Mouse (Mus musculus): ENCODE measurements around the gene Cct6b. TPM values are rescaled to one million over a fixed set of nuclear protein-coding genes. Genes with fewer than 3 reads are reported as not detected.

The Cct6b gene
- polyA plus RNA-seq, 1 experiment from 2014 or later: 0.46 TPM

DNA sequence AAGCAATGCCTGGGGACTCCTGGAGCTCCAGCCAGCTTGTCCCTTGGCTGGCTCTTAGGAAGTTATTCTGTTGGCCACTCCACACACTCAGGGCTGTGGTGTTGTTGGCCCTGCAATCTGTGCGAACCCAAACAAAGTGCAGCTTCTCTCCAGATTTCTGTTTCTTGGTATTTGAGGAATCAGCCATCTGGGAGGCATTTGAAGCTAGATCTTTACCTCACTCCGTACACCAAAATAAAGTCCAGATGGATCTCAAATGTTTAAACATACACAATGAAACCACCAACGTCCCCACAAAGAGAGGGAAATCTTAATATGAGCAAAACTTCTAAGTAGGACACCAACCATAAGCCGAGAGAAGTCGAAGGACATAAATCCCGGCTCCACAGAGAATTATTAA is 71.5 kb downstream of the Cct6b start:
- no peak overlapping the region for H3K4me3 ChIP-seq (replicated peaks; ENCODE audit: low read depth, low read length)
- DNase-seq (ENCODE audit: low spot score) (no peak), ATAC-seq (replicated peaks; ENCODE audit: low FRiP score, low read depth) (no peak)
- TF ChIP-seq CTCF (IDR thresholded peaks at IDR 0.05; ENCODE audit: low read depth): no peak
- H3K27ac ChIP-seq: no peak overlapping the region
- H3K9me3 ChIP-seq (replicated peaks; ENCODE audit: low read length): no peaks in the 10 kb centered on the region
- H3K4me1 ChIP-seq (replicated peaks; ENCODE audit: insufficient read depth, low read length): 0 out of 2 replicates have a peak, but pooled peaks cover 3% of the 10 kb centered on the region
- 85% methylated on average over 6 of the region's 6 CpGs for WGBS
- no peak overlapping the region for H3K9ac ChIP-seq (ENCODE audit: low read depth, low read length)
- H3K36me3 ChIP-seq (ENCODE audit: insufficient read depth, low read length): no peaks in the 10 kb centered on the region
- H3K4me2 ChIP-seq (ENCODE audit: low read length): no peak overlapping the region
- no peaks in the 10 kb centered on the region for H3K27me3 ChIP-seq (ENCODE audit: insufficient read depth, low read length)

DNA sequence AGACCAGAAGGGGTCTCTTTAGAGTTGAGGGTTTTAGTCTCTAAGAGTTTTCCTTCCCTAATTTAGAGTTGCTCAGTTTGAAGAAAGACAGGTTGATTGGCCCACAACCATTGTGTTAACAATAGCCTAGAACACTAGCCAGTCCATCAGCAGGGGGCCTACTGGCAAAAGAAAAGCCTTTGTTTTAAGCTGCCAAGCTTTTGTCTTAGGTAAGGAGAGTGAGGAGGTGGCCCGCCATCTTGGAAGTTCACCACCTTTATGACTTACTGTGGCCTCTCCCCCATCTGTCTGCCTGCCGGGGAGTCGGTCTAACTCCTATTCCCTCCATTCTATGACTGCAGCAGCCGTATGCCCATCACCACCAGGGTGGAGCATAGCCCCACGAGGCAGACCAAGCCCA is 73.6 kb downstream of the Cct6b start:
- no peak for TF ChIP-seq CTCF (IDR thresholded peaks at IDR 0.05; ENCODE audit: low read depth)
- Histone ChIP-seq H3K4me1 (replicated peaks; ENCODE audit: insufficient read depth, low read length) (0 out of 2 replicates have a peak, but pooled peaks cover 3% of the 10 kb centered on the region), H3K9me3 (replicated peaks; ENCODE audit: low read length) (no peaks in the 10 kb centered on the region), H3K4me2 (ENCODE audit: low read length) (no peak overlapping the region), H3K9ac (ENCODE audit: low read depth, low read length) (no peak overlapping the region), H3K4me3 (replicated peaks; ENCODE audit: low read depth, low read length) (no peak overlapping the region), H3K36me3 (ENCODE audit: insufficient read depth, low read length) (no peaks in the 10 kb centered on the region), H3K27ac (no peak overlapping the region), H3K27me3 (ENCODE audit: insufficient read depth, low read length) (no peaks in the 10 kb centered on the region)
- 44% methylated on average over 5 of the region's 5 CpGs for WGBS
- DNase-seq (ENCODE audit: low spot score) (no peak), ATAC-seq (replicated peaks; ENCODE audit: low FRiP score, low read depth) (no peak)

DNA sequence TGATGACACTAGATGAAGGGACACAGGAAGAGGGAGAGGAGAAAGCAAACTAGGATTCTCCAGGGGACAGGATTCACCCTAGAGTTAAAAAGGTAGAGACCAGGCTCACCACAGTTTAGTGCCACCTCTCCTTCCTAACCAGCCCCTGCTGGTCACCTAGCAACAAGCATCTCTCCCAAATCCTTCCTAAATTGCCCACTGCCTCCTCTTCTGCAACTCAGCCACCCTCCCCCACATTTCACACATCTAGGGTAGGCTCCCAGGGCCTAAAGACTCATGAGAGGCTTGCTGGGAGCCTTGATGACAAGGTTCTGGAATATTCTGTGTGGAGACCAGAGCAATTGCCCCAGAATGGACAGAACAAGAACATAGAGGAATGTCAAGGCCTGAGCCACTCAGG is 76.5 kb downstream of the Cct6b start:
- no peak overlapping the region for H3K9ac ChIP-seq (ENCODE audit: low read depth, low read length)
- H3K4me2 ChIP-seq (ENCODE audit: low read length): no peak overlapping the region
- H3K36me3 ChIP-seq (ENCODE audit: insufficient read depth, low read length): no peaks in the 10 kb centered on the region
- DNase-seq (ENCODE audit: low spot score) (no peak), ATAC-seq (replicated peaks; ENCODE audit: low FRiP score, low read depth) (no peak)
- no peaks in the 10 kb centered on the region for H3K9me3 ChIP-seq (replicated peaks; ENCODE audit: low read length)
- no peak for TF ChIP-seq CTCF (IDR thresholded peaks at IDR 0.05; ENCODE audit: low read depth)
- no peaks in the 10 kb centered on the region for H3K27me3 ChIP-seq (ENCODE audit: insufficient read depth, low read length)
- H3K4me3 ChIP-seq (replicated peaks; ENCODE audit: low read depth, low read length): no peak overlapping the region
- no peak overlapping the region for H3K27ac ChIP-seq
- H3K4me1 ChIP-seq (replicated peaks; ENCODE audit: insufficient read depth, low read length): 0 out of 2 replicates have a peak, but pooled peaks cover 3% of the 10 kb centered on the region

DNA sequence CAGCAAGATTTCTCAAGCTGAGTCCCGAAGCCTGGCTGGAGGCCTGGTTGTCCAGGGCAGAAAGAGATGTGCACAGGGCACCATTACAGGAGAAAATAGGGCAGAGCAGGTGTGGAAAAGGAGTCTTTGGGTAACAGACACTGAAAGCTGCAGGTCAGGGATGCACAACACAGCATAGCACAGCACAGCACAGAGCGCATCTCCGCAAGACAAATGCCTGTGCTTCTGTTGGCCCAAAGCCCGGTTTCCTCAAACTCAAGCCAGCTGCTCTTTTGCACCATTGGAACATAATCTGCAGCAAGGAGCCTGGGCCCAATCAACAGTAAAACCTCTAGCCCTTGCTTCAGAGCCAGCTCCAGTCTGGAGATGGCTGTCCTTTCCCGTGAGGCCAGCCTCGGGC is 79.4 kb downstream of the Cct6b start:
- WGBS: 55% methylated on average over 6 of the region's 6 CpGs
- Histone ChIP-seq H3K9ac (ENCODE audit: low read depth, low read length) (no peak overlapping the region), H3K4me2 (ENCODE audit: low read length) (no peak overlapping the region), H3K27me3 (ENCODE audit: insufficient read depth, low read length) (no peaks in the 10 kb centered on the region), H3K27ac (no peak overlapping the region), H3K4me3 (replicated peaks; ENCODE audit: low read depth, low read length) (no peak overlapping the region), H3K36me3 (ENCODE audit: insufficient read depth, low read length) (no peaks in the 10 kb centered on the region), H3K9me3 (replicated peaks; ENCODE audit: low read length) (no peaks in the 10 kb centered on the region), H3K4me1 (replicated peaks; ENCODE audit: insufficient read depth, low read length) (no peaks in the 10 kb centered on the region)
- no peak for TF ChIP-seq CTCF (IDR thresholded peaks at IDR 0.05; ENCODE audit: low read depth)
- ATAC-seq (replicated peaks; ENCODE audit: low FRiP score, low read depth) (no peak), DNase-seq (ENCODE audit: low spot score) (peak; percentile 84)

DNA sequence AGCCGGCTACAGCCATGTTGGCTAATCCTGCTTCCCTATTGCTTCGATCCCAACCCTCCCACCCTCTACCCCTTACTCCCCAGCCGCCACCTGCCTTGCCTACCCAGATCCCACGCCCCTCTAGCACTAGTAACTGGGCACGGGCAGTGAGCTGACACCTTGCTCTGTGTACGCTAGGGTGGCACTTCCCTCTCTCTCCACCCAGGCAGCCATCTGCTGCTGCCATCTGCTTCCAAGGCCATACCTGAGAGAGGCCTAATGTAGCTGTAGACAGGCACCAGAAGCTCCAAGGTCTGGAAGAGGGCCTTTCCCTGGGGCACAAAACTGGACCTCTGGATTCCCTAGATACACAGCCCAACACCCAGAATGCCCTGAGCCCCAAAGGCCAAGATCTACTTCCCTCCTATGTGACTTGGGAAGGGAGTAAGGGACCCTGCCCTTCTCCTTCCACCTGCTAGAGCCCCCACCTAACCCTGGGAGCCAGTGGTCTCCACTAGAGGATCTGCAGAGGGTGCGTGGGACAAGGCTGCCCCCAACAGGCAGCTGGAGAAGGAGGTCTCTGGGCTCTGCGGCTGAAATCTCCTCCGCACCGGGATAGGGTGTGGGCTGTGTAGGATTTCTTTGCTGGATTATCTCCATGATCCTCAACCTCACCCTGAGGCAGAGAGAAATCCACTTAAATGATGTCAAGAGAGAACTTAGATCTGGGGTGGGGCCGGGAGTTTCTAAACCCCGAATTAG is 80.2 kb downstream of the Cct6b start:
- no peaks in the 10 kb centered on the region for H3K9me3 ChIP-seq (replicated peaks; ENCODE audit: low read length)
- H3K27me3 ChIP-seq (ENCODE audit: insufficient read depth, low read length): no peaks in the 10 kb centered on the region
- H3K9ac ChIP-seq (ENCODE audit: low read depth, low read length): no peak overlapping the region
- DNase-seq (ENCODE audit: low spot score) (peak; percentile 32), ATAC-seq (replicated peaks; ENCODE audit: low FRiP score, low read depth) (no peak)
- no peak overlapping the region for H3K27ac ChIP-seq
- TF ChIP-seq CTCF (IDR thresholded peaks at IDR 0.05; ENCODE audit: low read depth): peak; percentile 74
- WGBS: 50% methylated on average over 12 of the region's 12 CpGs
- no peaks in the 10 kb centered on the region for H3K36me3 ChIP-seq (ENCODE audit: insufficient read depth, low read length)
- no peak overlapping the region for H3K4me2 ChIP-seq (ENCODE audit: low read length)
- H3K4me3 ChIP-seq (replicated peaks; ENCODE audit: low read depth, low read length): no peak overlapping the region
- H3K4me1 ChIP-seq (replicated peaks; ENCODE audit: insufficient read depth, low read length): no peaks in the 10 kb centered on the region

DNA sequence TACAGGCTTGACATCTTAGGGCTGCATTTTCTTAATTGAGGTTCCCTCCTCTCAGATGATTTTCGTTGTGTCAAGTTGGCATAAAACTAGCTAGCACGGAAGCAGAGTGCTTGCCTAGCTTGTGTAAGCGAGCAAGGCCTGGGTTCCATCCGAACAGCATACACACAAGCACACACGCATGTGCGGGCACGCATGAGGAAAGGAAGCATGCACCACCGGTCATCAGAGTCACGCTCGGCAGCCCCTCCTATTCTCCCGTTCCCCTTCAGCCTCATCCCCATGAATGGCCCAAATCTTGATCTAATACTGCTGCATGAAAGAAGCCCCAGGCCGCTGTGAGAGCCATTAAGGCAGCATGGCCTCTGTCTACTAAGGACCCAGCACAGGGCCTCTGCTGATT is 85.6 kb downstream of the Cct6b start:
- WGBS: 63% methylated on average over 12 of the region's 12 CpGs
- Histone ChIP-seq H3K9ac (ENCODE audit: low read depth, low read length) (no peak overlapping the region), H3K9me3 (replicated peaks; ENCODE audit: low read length) (no peaks in the 10 kb centered on the region), H3K27me3 (ENCODE audit: insufficient read depth, low read length) (no peaks in the 10 kb centered on the region), H3K4me2 (ENCODE audit: low read length) (no peak overlapping the region), H3K36me3 (ENCODE audit: insufficient read depth, low read length) (no peaks in the 10 kb centered on the region), H3K4me1 (replicated peaks; ENCODE audit: insufficient read depth, low read length) (no peaks in the 10 kb centered on the region), H3K4me3 (replicated peaks; ENCODE audit: low read depth, low read length) (no peak overlapping the region), H3K27ac (no peak overlapping the region)
- DNase-seq (ENCODE audit: low spot score) (no peak), ATAC-seq (replicated peaks; ENCODE audit: low FRiP score, low read depth) (no peak)
- no peak for TF ChIP-seq CTCF (IDR thresholded peaks at IDR 0.05; ENCODE audit: low read depth)

Other genes with a start within 250 kb of the Cct6b start
- gene Zfp830, start within 50 bp of the Cct6b start, polyA plus RNA-seq (2015; fragmentation: Nextera tagmentation; extraction: Ambion mirVana): 35.6 and 38.1 TPM in 2 replicates
- 23.0 and 23.9 TPM in 2 replicates for gene Lig3, start 16.8 kb upstream of the Cct6b start, polyA plus RNA-seq (2015; fragmentation: Nextera tagmentation; extraction: Ambion mirVana)
- gene Rffl, start 106.9 kb upstream of the Cct6b start, polyA plus RNA-seq (2015; fragmentation: Nextera tagmentation; extraction: Ambion mirVana): 21.7 and 23.3 TPM in 2 replicates
- 10.6 and 11.7 TPM in 2 replicates for gene Rad51d, start 126.3 kb upstream of the Cct6b start, polyA plus RNA-seq (2015; fragmentation: Nextera tagmentation; extraction: Ambion mirVana)
- 0.55 and 0.60 TPM in 2 replicates for gene Fndc8, start 127.8 kb upstream of the Cct6b start, polyA plus RNA-seq (2015; fragmentation: Nextera tagmentation; extraction: Ambion mirVana)
- 23.7 and 24.0 TPM in 2 replicates for gene Nle1, start 144.1 kb upstream of the Cct6b start, polyA plus RNA-seq (2015; fragmentation: Nextera tagmentation; extraction: Ambion mirVana)
- gene Unc45b, start 146.2 kb upstream of the Cct6b start, polyA plus RNA-seq (2015; fragmentation: Nextera tagmentation; extraction: Ambion mirVana): 6.1 and 7.1 TPM in 2 replicates
- 19.5 and 21.1 TPM in 2 replicates for gene Slfn5, start 187.0 kb upstream of the Cct6b start, polyA plus RNA-seq (2015; fragmentation: Nextera tagmentation; extraction: Ambion mirVana)
- 9.4 and 11.5 TPM in 2 replicates for gene Slfn9, start 227.5 kb upstream of the Cct6b start, polyA plus RNA-seq (2015; fragmentation: Nextera tagmentation; extraction: Ambion mirVana)